16 mouse cellular contexts compared by ENCODE assay signal in the genomic region with DNA sequence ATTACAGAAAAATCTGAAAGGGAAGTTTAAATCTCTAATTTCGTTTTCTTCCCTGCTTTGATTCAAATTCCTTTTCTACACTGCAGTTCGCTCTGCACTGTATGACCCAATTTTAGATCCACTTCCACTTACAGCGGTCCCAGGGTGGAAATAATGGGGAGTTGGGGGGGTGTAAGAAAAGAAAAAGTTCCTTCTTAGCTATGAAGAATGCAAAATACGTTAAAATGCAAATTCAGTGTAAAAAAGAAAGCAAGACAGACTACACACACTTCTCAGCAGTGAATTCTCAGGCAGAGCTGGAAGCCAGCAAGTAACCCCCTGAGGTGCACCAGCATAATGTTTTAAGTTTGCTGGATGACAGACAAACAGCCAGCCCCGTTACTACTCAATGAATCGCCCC.
DNase-seq lines count a peak whose midpoint lies in the region; ATAC-seq and TF ChIP-seq lines count a peak whose summit lies in the region.
"Had no signal": no experiment of that assay in that cellular context is flagged by ENCODE, and none has a peak within 500 bp of the region (broad histone marks: within the 10 kb centered on the region; RNA-seq: fewer than 3 reads in every experiment).

No protein-coding gene starts in this region.

- peak; percentile 53 for DNase-seq in forebrain, embryonic 14.5 days (ENCODE audit: low spot score)
- DNase-seq in forebrain, postnatal 0 days = no peak
- no peak for DNase-seq in forebrain, embryonic 10.5 days (ENCODE audit: extremely low spot score, low spot score)
- peak; percentile 77 for DNase-seq in brain, embryonic 14.5 days (ENCODE audit: low read depth)
- no peak for DNase-seq in spleen, postnatal 14 days (ENCODE audit: low spot score in 2 of 2)
- DNase-seq: adrenal gland, adult 2 months; adrenal gland, postnatal 10 days; adrenal gland, postnatal 25 days; cerebellum, adult 11-12 months; cerebellum, adult 2 months; cerebellum, adult 9-10 months; cerebellum, postnatal 10 days; cerebellum, postnatal 25 days had no signal

- no peak overlapping the region for H3K27ac ChIP-seq in forebrain, embryonic 14.5 days (ENCODE audit: low read depth, low read length)
- no peak overlapping the region for H3K27ac ChIP-seq in forebrain, postnatal 0 days (ENCODE audit: low read depth, low read length)
- H3K27ac ChIP-seq in forebrain, embryonic 16.5 days (ENCODE audit: low read length) = no peak overlapping the region
- no peak overlapping the region for H3K27ac ChIP-seq in forebrain, embryonic 10.5 days
- H3K27ac ChIP-seq: embryonic facial prominence, embryonic 10.5 days; embryonic facial prominence, embryonic 12.5 days had no signal

- no peaks in the 10 kb centered on the region for H3K36me3 ChIP-seq in forebrain, embryonic 14.5 days (ENCODE audit: control insufficient read depth, insufficient read depth, low read length)
- no peaks in the 10 kb centered on the region for H3K36me3 ChIP-seq in forebrain, postnatal 0 days (ENCODE audit: insufficient read depth)
- H3K36me3 ChIP-seq in forebrain, embryonic 16.5 days (ENCODE audit: control insufficient read depth, insufficient read depth) = no peaks in the 10 kb centered on the region
- no peaks in the 10 kb centered on the region for H3K36me3 ChIP-seq in forebrain, embryonic 10.5 days (replicated peaks)
- H3K36me3 ChIP-seq: embryonic facial prominence, embryonic 10.5 days; embryonic facial prominence, embryonic 12.5 days had no signal

- H3K27me3 ChIP-seq in forebrain, embryonic 14.5 days (replicated peaks; ENCODE audit: control insufficient read depth, insufficient read depth, low read length) = no peaks in the 10 kb centered on the region
- H3K27me3 ChIP-seq in forebrain, postnatal 0 days (ENCODE audit: insufficient read depth, low read length) = no peaks in the 10 kb centered on the region
- H3K27me3 ChIP-seq in forebrain, embryonic 16.5 days (replicated peaks; ENCODE audit: control insufficient read depth, insufficient read depth, low read length) = no peaks in the 10 kb centered on the region
- H3K27me3 ChIP-seq in forebrain, embryonic 10.5 days (ENCODE audit: poor library complexity, severe bottlenecking) = no peaks in the 10 kb centered on the region
- H3K27me3 ChIP-seq: embryonic facial prominence, embryonic 12.5 days had no signal

- H3K9ac ChIP-seq in forebrain, embryonic 14.5 days (ENCODE audit: low read length) = no peak overlapping the region
- H3K9ac ChIP-seq in forebrain, postnatal 0 days = no peak overlapping the region
- no peak overlapping the region for H3K9ac ChIP-seq in forebrain, embryonic 16.5 days (replicated peaks; ENCODE audit: low read depth, low read length)
- H3K9ac ChIP-seq: embryonic facial prominence, embryonic 12.5 days had no signal

- TF ChIP-seq CTCF in forebrain, postnatal 0 days (IDR thresholded peaks at IDR 0.05; ENCODE audit: low read depth) = no peak
- TF ChIP-seq CTCF in brain, embryonic 14.5 days (IDR thresholded peaks at IDR 0.05; ENCODE audit: borderline replicate concordance, extremely low read depth, insufficient read depth, insufficient read length) = no peak

- no peak overlapping the region for H3K4me3 ChIP-seq in forebrain, embryonic 14.5 days (ENCODE audit: low read depth, low read length)
- no peak overlapping the region for H3K4me3 ChIP-seq in forebrain, postnatal 0 days (ENCODE audit: low read depth, low read length)
- no peak overlapping the region for H3K4me3 ChIP-seq in forebrain, embryonic 16.5 days (replicated peaks; ENCODE audit: low read length)
- no peak overlapping the region for H3K4me3 ChIP-seq in forebrain, embryonic 10.5 days
- H3K4me3 ChIP-seq: embryonic facial prominence, embryonic 10.5 days; embryonic facial prominence, embryonic 12.5 days had no signal

- TF ChIP-seq POLR2A in brain, embryonic 14.5 days (IDR thresholded peaks at IDR 0.05; ENCODE audit: borderline replicate concordance, extremely low read depth, insufficient read depth, insufficient read length, poor library complexity, severe bottlenecking) = no peak

- peak; percentile 37; the same call in 1 of the 2 replicates for ATAC-seq in forebrain, embryonic 14.5 days
- no peak for ATAC-seq in forebrain, postnatal 0 days
- ATAC-seq in forebrain, embryonic 16.5 days = peak; percentile 65; the same call in 1 of the 2 replicates

- H3K9me3 ChIP-seq in forebrain, embryonic 14.5 days (replicated peaks; ENCODE audit: control insufficient read depth, low read length) = no peaks in the 10 kb centered on the region
- no peaks in the 10 kb centered on the region for H3K9me3 ChIP-seq in forebrain, postnatal 0 days (ENCODE audit: low read length)
- H3K9me3 ChIP-seq in forebrain, embryonic 16.5 days (ENCODE audit: control insufficient read depth, low read length) = no peaks in the 10 kb centered on the region
- H3K9me3 ChIP-seq in forebrain, embryonic 10.5 days = no peaks in the 10 kb centered on the region
- H3K9me3 ChIP-seq: embryonic facial prominence, embryonic 10.5 days; embryonic facial prominence, embryonic 12.5 days had no signal

- 17% methylated on average over 6 of the region's 6 CpGs for WGBS in forebrain, embryonic 14.5 days
- WGBS in forebrain, postnatal 0 days = 26% methylated on average over 6 of the region's 6 CpGs
- 19% methylated on average over 6 of the region's 6 CpGs for WGBS in forebrain, embryonic 16.5 days
- WGBS in forebrain, embryonic 10.5 days = 58% methylated on average over 6 of the region's 6 CpGs

- peaks cover 3% of the 10 kb centered on the region; the same call in 1 of the 2 replicates for H3K4me1 ChIP-seq in forebrain, embryonic 14.5 days (ENCODE audit: control insufficient read depth, insufficient read depth, low read length)
- H3K4me1 ChIP-seq in forebrain, postnatal 0 days (ENCODE audit: insufficient read depth) = no peaks in the 10 kb centered on the region
- H3K4me1 ChIP-seq in forebrain, embryonic 16.5 days (replicated peaks; ENCODE audit: control insufficient read depth, insufficient read depth, low read length) = no peaks in the 10 kb centered on the region; the same call in 1 of the 2 replicates
- peaks cover 42% of the 10 kb centered on the region for H3K4me1 ChIP-seq in forebrain, embryonic 10.5 days

- no peak overlapping the region for H3K4me2 ChIP-seq in forebrain, embryonic 14.5 days (ENCODE audit: low read length)
- H3K4me2 ChIP-seq in forebrain, postnatal 0 days (ENCODE audit: low read depth) = no peak overlapping the region
- no peak overlapping the region for H3K4me2 ChIP-seq in forebrain, embryonic 16.5 days (ENCODE audit: low read length)
- H3K4me2 ChIP-seq: embryonic facial prominence, embryonic 12.5 days had no signal

Comparison
In these comparisons a context has a peak if more than half of its experiments do, and no peak if none do; other contexts are left out.
1. DNase-seq: peak in forebrain, embryonic 14.5 days (single experiment) and brain, embryonic 14.5 days (single experiment); none in forebrain, postnatal 0 days (single experiment), forebrain, embryonic 10.5 days (single experiment) and spleen, postnatal 14 days (0 of 2).